Mouse (Mus musculus): ENCODE results near the gene Gm14325.
"Not testable (repeated sequence)": the region's sequence is repeated elsewhere in the genome, so short reads cannot be mapped to it uniquely, and the experiment has no call there.

Gm14325 gene

DNA sequence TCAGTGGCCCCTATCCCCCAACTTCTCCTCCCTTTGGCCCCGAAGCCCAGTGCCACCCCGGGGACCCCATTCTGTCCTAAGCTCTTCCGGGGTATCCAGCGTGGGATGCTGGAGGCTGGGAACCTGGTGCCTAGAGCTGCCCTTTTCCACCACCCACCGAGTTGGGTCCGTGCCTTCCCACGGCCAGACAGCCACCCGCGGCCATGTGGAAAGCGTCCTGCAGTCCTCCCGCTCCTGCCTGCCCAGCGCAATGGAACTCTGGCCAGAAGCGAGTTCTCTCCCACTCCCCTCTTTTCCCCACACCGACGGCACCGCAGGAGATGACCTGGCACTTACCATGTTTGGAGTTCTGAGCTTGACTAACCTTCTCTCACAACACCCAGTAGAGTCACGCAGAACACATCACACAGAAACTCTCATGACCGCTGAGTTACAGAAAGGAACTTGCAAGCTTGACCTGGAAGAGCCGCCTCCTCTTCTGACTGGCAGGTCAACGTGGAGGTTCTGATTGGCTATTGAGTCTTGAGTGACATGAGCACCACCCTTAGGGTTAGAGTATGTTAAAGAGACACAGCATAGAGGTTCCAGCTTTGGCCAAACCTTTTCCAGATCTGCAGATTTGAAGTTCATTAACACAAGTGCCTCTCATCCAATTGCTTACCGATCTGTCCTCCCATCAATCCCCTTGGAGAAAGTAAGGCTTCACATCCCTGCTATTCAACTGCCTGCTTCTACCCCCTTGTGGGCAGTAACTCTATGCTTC lies at the start of gene Gm14325:
TSS of gene Gm14325 (minus strand) at position 436 of the 763 bp plus-strand sequence.
- peak; percentile 53 for DNase-seq (ENCODE audit: low spot score)

DNA sequence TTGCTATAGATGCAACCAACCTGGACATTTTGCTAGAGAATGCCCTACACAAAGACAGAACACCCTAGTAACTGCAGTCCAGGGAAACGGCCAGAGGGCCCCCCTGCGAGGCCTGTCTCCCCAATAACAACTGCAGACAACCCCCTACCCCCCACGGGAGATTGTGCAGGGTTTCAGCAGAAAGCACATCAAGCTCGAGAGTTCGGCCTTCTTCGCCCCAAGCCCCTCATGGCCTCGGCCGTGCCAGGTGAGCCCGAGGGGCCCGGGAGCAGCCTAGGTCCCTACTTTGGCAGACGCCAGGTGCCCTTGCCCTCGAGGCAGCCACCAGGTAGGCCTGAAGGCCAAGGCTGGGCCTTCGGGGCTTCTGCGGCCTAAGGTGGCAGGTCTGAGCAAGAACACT lies 47.6 kb upstream of the Gm14325 start:
- not testable (repeated sequence) for DNase-seq (ENCODE audit: low spot score)

DNA sequence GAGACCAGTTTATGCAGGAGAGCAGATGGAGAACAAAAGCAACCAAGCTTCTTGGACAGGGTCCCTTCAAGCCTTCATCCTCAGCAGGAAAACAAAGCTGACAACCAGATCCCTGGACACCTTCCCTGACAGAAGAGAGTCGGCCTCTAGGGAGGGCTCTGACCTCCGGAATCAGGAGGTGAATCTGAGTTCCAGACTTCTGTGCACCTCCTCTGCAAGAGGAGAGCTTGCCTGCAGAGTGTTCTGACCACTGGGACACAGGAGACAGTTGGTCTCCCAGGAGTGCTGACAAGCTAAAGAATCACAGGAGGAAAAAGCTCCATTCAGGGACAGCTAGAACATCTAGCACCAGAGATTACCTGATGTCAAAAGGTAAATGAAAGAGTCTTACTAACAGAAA lies 22.1 kb upstream of the Gm14325 start:
- DNase-seq (ENCODE audit: low spot score) = not testable (repeated sequence)

DNA sequence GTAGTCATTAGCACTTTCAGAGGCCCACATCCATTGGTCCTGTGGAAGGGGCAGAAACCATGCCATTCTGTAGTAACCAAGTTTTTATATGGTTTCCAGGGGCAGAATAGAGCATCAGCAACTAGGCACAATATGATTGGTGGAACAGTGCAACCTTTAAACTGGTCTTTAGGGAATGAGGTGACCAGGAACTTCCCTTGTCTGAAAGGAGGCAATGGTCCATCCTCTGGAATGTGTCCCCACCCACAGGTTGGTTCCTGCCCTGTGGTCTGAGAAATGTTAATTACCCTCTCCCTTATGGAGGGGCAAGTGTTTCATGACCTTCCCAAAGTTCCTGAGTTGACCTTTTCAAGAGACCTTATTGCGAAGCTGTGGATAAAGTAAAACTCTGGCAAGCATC lies 3.5 kb upstream of the Gm14325 start:
- not testable (repeated sequence) for DNase-seq (ENCODE audit: low spot score)

DNA sequence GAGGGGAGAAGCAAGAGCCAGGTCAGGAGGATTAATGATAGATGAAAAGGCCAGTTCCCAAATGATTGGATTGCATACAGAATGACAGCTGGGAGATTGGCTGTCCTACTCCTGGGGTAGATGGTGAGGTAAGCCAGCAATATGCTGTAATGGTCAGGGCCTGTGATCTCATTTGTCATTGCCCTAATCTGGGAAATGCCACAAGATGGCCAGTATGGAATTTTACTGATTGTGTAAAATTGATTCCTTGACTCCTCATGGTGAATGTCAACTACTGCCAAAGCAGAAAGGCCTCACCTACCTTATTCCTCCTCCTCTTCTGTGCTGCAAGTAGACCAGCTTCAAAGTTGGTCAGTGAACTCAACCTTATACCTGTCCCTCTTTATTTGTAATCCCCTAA lies 3.4 kb downstream of the Gm14325 start:
- DNase-seq (ENCODE audit: low spot score) = not testable (repeated sequence)

DNA sequence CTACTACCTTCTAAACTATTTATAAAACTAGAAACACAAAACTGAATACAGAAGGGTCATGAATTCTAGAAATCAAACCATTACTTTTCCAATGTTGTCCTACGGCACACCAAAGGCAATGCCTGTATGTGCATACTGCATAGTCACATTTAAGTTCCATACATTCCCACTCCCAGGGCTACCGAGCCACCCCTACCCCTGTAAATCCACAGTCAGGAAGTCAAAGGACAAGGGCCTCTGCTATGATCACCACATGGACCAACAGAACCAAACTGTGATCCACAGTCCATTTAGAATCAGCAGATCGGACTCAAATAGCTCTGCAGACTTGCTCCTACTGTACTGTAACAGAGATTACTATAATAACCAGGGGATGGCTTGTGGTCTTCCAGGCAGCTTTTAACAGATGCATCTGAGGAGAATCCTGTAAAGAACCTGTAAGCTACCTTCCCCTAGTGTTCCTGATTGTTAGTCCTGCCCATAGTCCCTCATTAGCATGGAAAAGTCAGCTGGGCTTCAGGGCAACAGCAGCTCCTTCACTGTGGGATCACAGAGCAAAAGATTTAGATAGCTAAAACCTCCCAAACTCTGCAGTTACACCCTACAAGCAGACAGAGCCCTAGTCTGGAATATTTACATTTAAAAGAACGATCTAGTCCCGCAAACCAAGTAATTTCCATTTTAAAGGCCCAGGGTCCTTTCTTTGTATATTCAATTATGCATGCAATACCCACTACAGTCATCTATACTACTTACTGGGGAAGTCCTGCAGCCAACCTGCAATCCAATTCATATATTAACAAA lies 4.2 kb downstream of the Gm14325 start:
- DNase-seq (ENCODE audit: low spot score) = not testable (repeated sequence)

DNA sequence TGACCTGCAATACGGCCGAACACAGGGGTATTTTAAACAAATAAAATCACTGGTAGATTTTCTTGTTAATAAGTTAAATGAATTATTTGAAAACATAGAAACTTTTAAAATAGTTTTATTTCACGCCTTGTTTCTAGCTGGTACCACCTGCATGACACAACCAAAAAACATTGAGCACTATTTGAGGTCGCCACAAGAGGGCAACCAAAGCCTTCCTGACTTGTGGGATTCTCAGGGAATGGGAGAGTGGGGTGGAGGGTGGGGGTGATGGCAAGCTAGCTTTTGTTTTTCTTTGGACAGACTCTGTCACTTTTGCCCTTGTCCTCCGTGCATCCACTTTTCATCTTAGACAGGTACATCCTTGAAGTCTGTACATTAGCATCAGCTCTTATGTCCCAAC lies 18.2 kb downstream of the Gm14325 start:
- not testable (repeated sequence) for DNase-seq (ENCODE audit: low spot score)

DNA sequence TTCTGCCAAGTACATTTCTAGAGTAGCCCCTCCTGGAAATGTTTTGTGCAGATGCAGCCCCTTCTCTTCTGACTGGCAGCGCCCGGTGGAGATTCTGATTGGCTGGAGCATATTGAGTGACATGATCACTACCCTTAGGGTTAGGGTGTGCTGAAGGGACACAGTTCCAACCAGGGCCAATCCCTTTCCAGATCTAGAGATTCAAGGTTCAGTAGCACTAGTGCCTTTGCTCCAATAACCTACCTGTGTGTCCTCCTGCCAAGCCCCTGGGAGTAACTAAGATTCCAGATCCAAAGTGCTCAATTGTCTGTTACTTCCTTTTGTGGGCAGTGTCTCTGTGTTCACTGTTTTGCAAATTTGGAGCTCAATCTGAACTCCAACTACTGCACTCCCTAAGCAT lies 34.0 kb downstream of the Gm14325 start:
- not testable (repeated sequence) for DNase-seq (ENCODE audit: low spot score)

DNA sequence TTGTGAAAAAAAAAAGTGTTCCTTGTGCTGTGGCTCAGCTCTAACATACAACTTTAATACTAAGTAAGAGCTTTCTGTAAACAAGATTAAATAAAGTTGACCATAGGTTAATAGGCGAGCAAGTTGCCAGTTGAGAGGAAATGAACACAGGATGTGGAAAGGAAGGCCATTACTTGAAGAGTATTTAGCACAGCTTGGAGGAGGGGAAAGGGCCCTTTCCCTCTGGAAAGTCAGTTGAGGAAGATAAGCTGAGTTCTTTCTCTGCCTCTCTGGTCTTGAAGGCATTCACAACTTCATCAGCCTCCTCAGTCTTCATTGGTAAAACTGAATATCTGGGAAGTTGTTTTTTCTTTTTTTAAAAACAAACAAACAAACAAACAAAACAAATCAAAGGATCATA lies 52.8 kb downstream of the Gm14325 start:
- not testable (repeated sequence) for DNase-seq (ENCODE audit: low spot score)

All from urinary bladder, postnatal 25 days (tissue).